Mouse (Mus musculus) embryonic facial prominence, embryonic 11.5 days (tissue): Measurements from ENCODE around the gene Akt2. TPM values are rescaled to one million over a fixed set of nuclear protein-coding genes. Genes with fewer than 3 reads are reported as not detected.

ENCODE experiments used
- ATAC-seq: fragments of 200-750 bp; cut with Nextera tagmentation; replicated peaks from 2 replicates; pipeline ENCODE4 v1.8.0; 2017; ENCODE audit warnings: low read depth; ENCODE audit not compliant: insufficient number of reproducible peaks, low FRiP score, low TSS enrichment
- DNase-seq: peaks from one replicate; pipeline ENCODE4 v3.0.0-alpha.2; 2015; ENCODE audit warnings: low spot score
- H3K27ac ChIP-seq: fragments of 300-500 bp; sonication (generic); replicated peaks from 2 replicates; pipeline ENCODE4 v1.5.1; 2014; ENCODE audit warnings: mild to moderate bottlenecking, low read depth, low read length, control low read depth
- H3K27me3 ChIP-seq: fragments of 300-500 bp; sonication (generic); 2 replicates; pipeline ENCODE4 v1.6.1; 2014; ENCODE audit warnings: mild to moderate bottlenecking, low read length, moderate library complexity, mixed read lengths; ENCODE audit not compliant: control insufficient read depth, insufficient read depth
- H3K36me3 ChIP-seq: fragments of 300-500 bp; sonication (generic); replicated peaks from 2 replicates; pipeline ENCODE4 v1.6.1; 2014; ENCODE audit warnings: low read depth, mild to moderate bottlenecking, low read length, moderate library complexity, mixed read lengths; ENCODE audit not compliant: control insufficient read depth, insufficient read depth
- H3K4me1 ChIP-seq: fragments of 300-500 bp; sonication (generic); 2 replicates; pipeline ENCODE4 v1.6.1; 2014; ENCODE audit warnings: low read length, mixed read lengths; ENCODE audit not compliant: control insufficient read depth, insufficient read depth
- H3K4me2 ChIP-seq: fragments of 300-500 bp; sonication (generic); 2 replicates; pipeline ENCODE4 v1.6.1; 2014; ENCODE audit warnings: low read depth, mild to moderate bottlenecking, control low read depth, low read length, moderate library complexity
- H3K4me3 ChIP-seq: fragments of 300-500 bp; sonication (generic); 2 replicates; pipeline ENCODE4 v1.5.1; 2014; ENCODE audit warnings: low read depth, low read length, control low read depth
- H3K9ac ChIP-seq: fragments of 300-500 bp; sonication (generic); replicated peaks from 2 replicates; pipeline ENCODE4 v1.6.1; 2014; ENCODE audit warnings: mild to moderate bottlenecking, control low read depth, low read length
- H3K9me3 ChIP-seq: fragments of 300-500 bp; sonication (generic); replicated peaks from 2 replicates; pipeline ENCODE4 v1.6.1; 2016; ENCODE audit warnings: mild to moderate bottlenecking, low read length, inconsistent platforms, mixed read lengths; ENCODE audit not compliant: control insufficient read depth
- WGBS: fragments of 180-500 bp; shearing (Covaris S2); extraction: QIAGEN DNeasy Blood & Tissue Kit; methylation state at CpG from one replicate; pipeline ENCODE4 v1.1.7; 2014; 5-methylcytosine and 5-hydroxymethylcytosine counted together
- polyA plus RNA-seq: library from polyadenylated mRNA; unstranded; fragments of >200 nt; fragmentation: Nextera tagmentation; extraction: Ambion mirVana; gene quantifications from 2 replicates; pipeline ENCODE4 v1.2.1, GENCODE M21; 2014

Akt2 gene
- polyA plus RNA-seq, 1 experiment from 2014 or later, result 82.8 TPM

GRCm38 (mm10) chr7:27675222-27675612 lies 83.9 kb downstream of the Akt2 start:
- H3K27ac ChIP-seq, result no peak overlapping the region
- peak overlapping the region; percentile 100 for H3K4me2 ChIP-seq
- 37% methylated on average over 14 of the region's 14 CpGs for WGBS
- H3K9ac ChIP-seq, result no peak overlapping the region; the same call in 1 of the 2 replicates
- no peaks in the 10 kb centered on the region; the same call in 1 of the 2 replicates for H3K4me1 ChIP-seq
- DNase-seq (no peak), ATAC-seq (no peak)
- peak overlapping the region; percentile 89 for H3K4me3 ChIP-seq
- H3K9me3 ChIP-seq, result no peaks in the 10 kb centered on the region
- H3K27me3 ChIP-seq, result no peaks in the 10 kb centered on the region
- no peaks in the 10 kb centered on the region for H3K36me3 ChIP-seq

- Histone ChIP-seq H3K36me3 (no peaks in the 10 kb centered on the region), H3K4me3 (no peak overlapping the region), H3K27me3 (no peaks in the 10 kb centered on the region), H3K4me2 (no peak overlapping the region), H3K4me1 (peaks cover 1% of the 10 kb centered on the region; the same call in 1 of the 2 replicates), H3K9me3 (no peaks in the 10 kb centered on the region), H3K9ac (no peak overlapping the region), H3K27ac (no peak overlapping the region)
- DNase-seq (no peak), ATAC-seq (no peak)
- WGBS, result 72% methylated on average over 2 of the region's 2 CpGs
Observed at GRCm38 (mm10) chr7:27683218-27683617, 91.9 kb downstream of the Akt2 start.

- Histone ChIP-seq H3K27me3 (no peaks in the 10 kb centered on the region), H3K9ac (no peak overlapping the region), H3K4me2 (no peak overlapping the region), H3K4me3 (peak overlapping the region; percentile 9; the same call in 1 of the 2 replicates), H3K27ac (no peak overlapping the region), H3K36me3 (no peaks in the 10 kb centered on the region), H3K4me1 (peaks cover 2% of the 10 kb centered on the region; the same call in 1 of the 2 replicates), H3K9me3 (no peaks in the 10 kb centered on the region)
- DNase-seq (no peak), ATAC-seq (no peak)
- WGBS, result 41% methylated on average over 5 of the region's 5 CpGs
Observed at GRCm38 (mm10) chr7:27685220-27685619, 93.9 kb downstream of the Akt2 start.

GRCm38 (mm10) chr7:27685681-27686080 lies 94.3 kb downstream of the Akt2 start:
- H3K4me3 ChIP-seq, result peak overlapping the region; percentile 9; the same call in 1 of the 2 replicates
- DNase-seq (peak; percentile 64), ATAC-seq (no peak)
- H3K27ac ChIP-seq, result no peak overlapping the region
- H3K4me1 ChIP-seq, result peaks cover 2% of the 10 kb centered on the region; the same call in 1 of the 2 replicates
- no peaks in the 10 kb centered on the region for H3K36me3 ChIP-seq
- no peaks in the 10 kb centered on the region for H3K9me3 ChIP-seq
- H3K27me3 ChIP-seq, result no peaks in the 10 kb centered on the region
- H3K9ac ChIP-seq, result no peak overlapping the region
- under 1% methylated on average over 6 of the region's 6 CpGs for WGBS
- H3K4me2 ChIP-seq, result 0 out of 2 replicates have a peak overlapping the region, but pooled peaks have one; percentile 16

GRCm38 (mm10) chr7:27687043-27687442 lies 95.7 kb downstream of the Akt2 start:
- H3K36me3 ChIP-seq, result no peaks in the 10 kb centered on the region
- peaks cover 2% of the 10 kb centered on the region; the same call in 1 of the 2 replicates for H3K4me1 ChIP-seq
- no peak overlapping the region for H3K4me3 ChIP-seq
- WGBS, result 82% methylated on average over 1 of the region's 1 CpGs
- ATAC-seq (no peak), DNase-seq (no peak)
- H3K4me2 ChIP-seq, result no peak overlapping the region
- no peak overlapping the region for H3K9ac ChIP-seq
- no peaks in the 10 kb centered on the region for H3K27me3 ChIP-seq
- no peaks in the 10 kb centered on the region for H3K9me3 ChIP-seq
- H3K27ac ChIP-seq, result no peak overlapping the region

- Histone ChIP-seq H3K4me3 (no peak overlapping the region), H3K27ac (no peak overlapping the region), H3K27me3 (no peaks in the 10 kb centered on the region), H3K36me3 (no peaks in the 10 kb centered on the region), H3K9ac (peak overlapping the region; percentile 57; the same call in 1 of the 2 replicates), H3K4me1 (peaks cover 2% of the 10 kb centered on the region; the same call in 1 of the 2 replicates), H3K4me2 (no peak overlapping the region), H3K9me3 (no peaks in the 10 kb centered on the region)
- DNase-seq (no peak), ATAC-seq (no peak)
- 70% methylated on average over 3 of the region's 3 CpGs for WGBS
Observed at GRCm38 (mm10) chr7:27687836-27688235, 96.5 kb downstream of the Akt2 start.

GRCm38 (mm10) chr7:27688246-27688788 lies 97.0 kb downstream of the Akt2 start:
- peak overlapping the region; percentile 46 for H3K4me3 ChIP-seq
- no peaks in the 10 kb centered on the region for H3K9me3 ChIP-seq
- WGBS, result 41% methylated on average over 14 of the region's 14 CpGs
- peak; percentile 5 for DNase-seq
- H3K27me3 ChIP-seq, result no peaks in the 10 kb centered on the region
- H3K9ac ChIP-seq, result peak overlapping the region; percentile 57
- H3K27ac ChIP-seq, result no peak overlapping the region
- peaks cover 2% of the 10 kb centered on the region; the same call in 1 of the 2 replicates for H3K4me1 ChIP-seq
- ATAC-seq, result no peak
- no peaks in the 10 kb centered on the region for H3K36me3 ChIP-seq
- H3K4me2 ChIP-seq, result peak overlapping the region; percentile 50

- Histone ChIP-seq H3K9me3 (no peaks in the 10 kb centered on the region), H3K27me3 (no peaks in the 10 kb centered on the region), H3K4me2 (peak within 1 kb of the TSS; percentile 58), H3K9ac (peak within 1 kb of the TSS; percentile 57), H3K4me3 (peak within 1 kb of the TSS; percentile 46), H3K4me1 (peaks cover 2% of the 10 kb centered on the region; the same call in 1 of the 2 replicates), H3K36me3 (no peaks in the 10 kb centered on the region), H3K27ac (no peak within 1 kb of the TSS; the same call in 1 of the 2 replicates)
- WGBS, result 1% methylated on average over 19 of the region's 19 CpGs
- DNase-seq (peak; percentile 96), ATAC-seq (peak; percentile 99)
Observed at GRCm38 (mm10) chr7:27688815-27689612, 97.7 kb downstream of the Akt2 start, which contains the start of gene Zfp607b. TSS of gene Zfp607b (plus strand) at chr7:27689340.
